Mouse (Mus musculus): ENCODE results near the gene Ebp. TPM values are rescaled to one million over a fixed set of nuclear protein-coding genes. Genes with fewer than 3 reads are reported as not detected.

Ebp gene
- polyA plus RNA-seq, 1 experiment from 2014 or later = 53.3 TPM

- WGBS = 86% methylated on average over 2 of the region's 2 CpGs
- no peak overlapping the region for H3K9ac ChIP-seq (ENCODE audit: low read length)
- no peak overlapping the region for H3K4me3 ChIP-seq (replicated peaks; ENCODE audit: low read length)
- H3K27ac ChIP-seq (ENCODE audit: low read length) = no peak overlapping the region
- peaks cover 2% of the 10 kb centered on the region; the same call in 1 of the 2 replicates for H3K4me1 ChIP-seq (ENCODE audit: control insufficient read depth, insufficient read depth, low read length)
- H3K36me3 ChIP-seq (ENCODE audit: control insufficient read depth, insufficient read depth, low read length) = peaks cover 5% of the 10 kb centered on the region; the same call in 1 of the 2 replicates
- no peaks in the 10 kb centered on the region for H3K9me3 ChIP-seq (replicated peaks; ENCODE audit: control insufficient read depth, low read length)
- no peak overlapping the region for H3K4me2 ChIP-seq (ENCODE audit: low read depth, low read length)
- H3K27me3 ChIP-seq (ENCODE audit: control insufficient read depth, insufficient read depth, low read length) = no peaks in the 10 kb centered on the region
- ATAC-seq (ENCODE audit: insufficient read depth, low FRiP score) = no peak
Observed at GRCm38 (mm10) chrX:8140446-8140845, 52.9 kb downstream of the Ebp start.

GRCm38 (mm10) chrX:8139480-8139879, 53.8 kb downstream of the Ebp start:
- Histone ChIP-seq H3K9me3 (replicated peaks; ENCODE audit: control insufficient read depth, low read length) (no peaks in the 10 kb centered on the region), H3K27me3 (ENCODE audit: control insufficient read depth, insufficient read depth, low read length) (no peaks in the 10 kb centered on the region), H3K36me3 (ENCODE audit: control insufficient read depth, insufficient read depth, low read length) (peaks cover 5% of the 10 kb centered on the region; the same call in 1 of the 2 replicates), H3K4me3 (replicated peaks; ENCODE audit: low read length) (no peak overlapping the region), H3K9ac (ENCODE audit: low read length) (no peak overlapping the region), H3K4me1 (ENCODE audit: control insufficient read depth, insufficient read depth, low read length) (peaks cover 2% of the 10 kb centered on the region; the same call in 1 of the 2 replicates), H3K27ac (ENCODE audit: low read length) (no peak overlapping the region), H3K4me2 (ENCODE audit: low read depth, low read length) (no peak overlapping the region)
- no peak for ATAC-seq (ENCODE audit: insufficient read depth, low FRiP score)
- WGBS = 46% methylated on average over 1 of the region's 1 CpGs

GRCm38 (mm10) chrX:8135886-8136285, 57.4 kb downstream of the Ebp start:
- Histone ChIP-seq H3K4me1 (ENCODE audit: control insufficient read depth, insufficient read depth, low read length) (no peaks in the 10 kb centered on the region; the same call in 1 of the 2 replicates), H3K27me3 (ENCODE audit: control insufficient read depth, insufficient read depth, low read length) (no peaks in the 10 kb centered on the region), H3K9me3 (replicated peaks; ENCODE audit: control insufficient read depth, low read length) (no peaks in the 10 kb centered on the region), H3K4me2 (ENCODE audit: low read depth, low read length) (no peak overlapping the region), H3K4me3 (replicated peaks; ENCODE audit: low read length) (no peak overlapping the region), H3K27ac (ENCODE audit: low read length) (no peak overlapping the region), H3K36me3 (ENCODE audit: control insufficient read depth, insufficient read depth, low read length) (no peaks in the 10 kb centered on the region), H3K9ac (ENCODE audit: low read length) (no peak overlapping the region)
- no peak for ATAC-seq (ENCODE audit: insufficient read depth, low FRiP score)
- 44% methylated on average over 2 of the region's 2 CpGs for WGBS

Other genes starting within 250 kb of the Ebp start
- 21.4 and 23.3 TPM in 2 replicates for gene Hdac6, start 245.6 kb downstream of the Ebp start, polyA plus RNA-seq (2015; fragmentation: Nextera tagmentation; extraction: Ambion mirVana)
- 5.6 and 6.0 TPM in 2 replicates for gene Gata1, start 215.4 kb downstream of the Ebp start, polyA plus RNA-seq (2015; fragmentation: Nextera tagmentation; extraction: Ambion mirVana)
- 1.8 and 2.1 TPM in 2 replicates for gene Glod5, start 175.0 kb downstream of the Ebp start, polyA plus RNA-seq (2015; fragmentation: Nextera tagmentation; extraction: Ambion mirVana)
- gene Suv39h1, start 118.8 kb downstream of the Ebp start, polyA plus RNA-seq (2015; fragmentation: Nextera tagmentation; extraction: Ambion mirVana) = 42.1 and 42.4 TPM in 2 replicates
- 0.41 and 0.62 TPM in 2 replicates for gene Was, start 103.0 kb downstream of the Ebp start, polyA plus RNA-seq (2015; fragmentation: Nextera tagmentation; extraction: Ambion mirVana)
- gene Wdr13, start 60.6 kb downstream of the Ebp start, polyA plus RNA-seq (2015; fragmentation: Nextera tagmentation; extraction: Ambion mirVana) = 31.5 and 35.5 TPM in 2 replicates
- 396 and 404 TPM in 2 replicates for gene Rbm3, start 47.6 kb downstream of the Ebp start, polyA plus RNA-seq (2015; fragmentation: Nextera tagmentation; extraction: Ambion mirVana)
- gene Tbc1d25, start 17.3 kb downstream of the Ebp start, polyA plus RNA-seq (2015; fragmentation: Nextera tagmentation; extraction: Ambion mirVana) = 10.9 and 11.6 TPM in 2 replicates
- 13.8 and 15.9 TPM in 2 replicates for gene Porcn, start 13.0 kb upstream of the Ebp start, polyA plus RNA-seq (2015; fragmentation: Nextera tagmentation; extraction: Ambion mirVana)
- gene Ftsj1, start 58.9 kb upstream of the Ebp start, polyA plus RNA-seq (2015; fragmentation: Nextera tagmentation; extraction: Ambion mirVana) = 35.1 and 39.1 TPM in 2 replicates
- 26.0 and 31.3 TPM in 2 replicates for gene Slc38a5, start 77.6 kb upstream of the Ebp start, polyA plus RNA-seq (2015; fragmentation: Nextera tagmentation; extraction: Ambion mirVana)
- gene Ssxb10, start 133.9 kb upstream of the Ebp start, polyA plus RNA-seq (2015; fragmentation: Nextera tagmentation; extraction: Ambion mirVana) = not detected in 2 replicates
- gene Ssxb9, start 173.5 kb upstream of the Ebp start, polyA plus RNA-seq (2015; fragmentation: Nextera tagmentation; extraction: Ambion mirVana) = not detected in 2 replicates
- gene Ssxb1, start 219.8 kb upstream of the Ebp start, polyA plus RNA-seq (2015; fragmentation: Nextera tagmentation; extraction: Ambion mirVana) = not detected in 2 replicates

All from stomach, embryonic 16.5 days (tissue).